Mouse (Mus musculus) bone marrow macrophage, adult 2 months (primary cell): Measurements from ENCODE around the gene Ccdc88c.

ENCODE experiments used
- CTCF ChIP-seq: IDR thresholded peaks from 2 replicates; pipeline ENCODE4 v1.5.1; 2012; ENCODE audit warnings: low read depth, mild to moderate bottlenecking, low read length, moderate library complexity
- POLR2A ChIP-seq: IDR thresholded peaks from 2 replicates; pipeline ENCODE4 v1.6.1; 2012; ENCODE audit warnings: mild to moderate bottlenecking, low read depth, low read length, borderline replicate concordance

DNA sequence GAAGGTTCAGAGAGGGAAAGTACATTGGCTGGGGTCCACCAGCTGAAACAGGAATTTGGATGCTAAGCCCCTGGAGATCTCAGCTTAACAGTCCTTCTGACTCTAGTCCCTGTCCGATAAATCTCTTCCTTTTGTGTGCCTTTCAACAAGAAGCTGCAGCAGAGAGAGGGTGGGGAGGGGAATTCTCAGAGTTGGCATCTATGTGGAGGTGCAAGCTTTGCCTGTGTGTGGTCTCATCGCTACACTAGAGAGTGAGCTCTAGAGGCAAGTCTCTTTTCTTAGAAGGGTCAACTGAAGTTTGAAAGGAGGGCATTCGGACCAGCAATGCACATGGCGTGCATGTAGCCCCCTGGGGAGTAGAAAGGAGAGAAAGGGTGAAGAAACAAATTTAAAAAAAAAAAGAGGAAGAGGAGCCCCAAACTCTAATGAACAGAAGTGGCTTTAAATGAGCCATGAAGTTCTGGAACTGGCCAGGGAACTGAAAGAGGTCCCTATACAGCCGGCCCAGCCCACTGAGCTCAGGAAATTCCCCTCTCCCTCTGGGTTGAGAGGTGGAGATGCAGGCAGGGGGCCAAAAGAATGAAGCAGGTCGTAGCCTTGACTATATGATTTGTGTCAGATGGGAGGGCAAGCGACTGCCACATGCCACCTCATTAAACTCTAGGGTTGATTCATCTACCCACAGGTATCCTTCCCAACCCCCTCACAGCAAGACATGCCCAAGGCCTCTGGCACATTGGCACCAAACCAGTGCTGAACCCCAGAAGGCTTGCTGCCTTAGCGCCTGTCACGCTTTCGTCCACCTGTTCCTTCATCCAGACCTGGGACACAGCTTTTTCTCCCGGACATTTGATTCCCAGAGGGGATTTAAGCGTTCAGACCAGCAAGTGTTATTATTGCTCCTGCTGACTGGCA, 130.9 kb downstream of the Ccdc88c start:
- no peak for TF ChIP-seq CTCF
- TF ChIP-seq POLR2A, result no peak
